Mouse (Mus musculus) ovary, postnatal 36 days (tissue): ENCODE measurements around the gene Elobl.
"Not testable (repeated sequence)": the region's sequence is repeated elsewhere in the genome, so short reads cannot be mapped to it uniquely, and the experiment has no call there.

Experiments used
- DNase-seq: peaks from one replicate; pipeline ENCODE4 v3.0.0; 2022; ENCODE audit warnings: low spot score, mixed read lengths

Gene Elobl

GRCm38 (mm10) chr11:88966881-88967361, at the start of gene Elobl:
Elobl (minus strand) TSS chr11:88966931.
- DNase-seq: no peak

- DNase-seq: no peak
Measured at GRCm38 (mm10) chr11:89012241-89012640, 45.5 kb upstream of the Elobl start.

GRCm38 (mm10) chr11:89009496-89009895, 42.8 kb upstream of the Elobl start:
- no peak for DNase-seq

DNA sequence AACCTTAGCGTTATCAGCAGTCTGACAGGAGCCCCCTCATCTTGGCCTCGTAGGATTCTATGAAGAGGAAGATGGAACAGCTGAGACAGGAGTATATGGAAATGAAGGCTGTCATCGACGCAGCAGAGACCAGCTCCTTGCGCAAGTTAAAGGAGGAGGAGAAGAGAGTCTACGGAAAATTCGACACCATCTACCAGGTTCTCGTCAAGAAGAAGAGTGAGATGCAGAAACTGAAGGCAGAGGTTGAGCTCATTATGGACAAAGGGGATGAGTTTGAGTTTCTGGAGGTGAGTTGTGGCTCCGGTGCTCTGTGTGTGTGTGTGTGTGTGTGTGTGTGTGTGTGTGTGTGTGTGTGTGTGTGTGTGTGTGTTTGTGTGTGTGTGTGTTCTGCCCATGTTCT, 42.3 kb upstream of the Elobl start:
- DNase-seq: no peak

GRCm38 (mm10) chr11:89007582-89007981, 40.9 kb upstream of the Elobl start:
- DNase-seq: no peak

DNA sequence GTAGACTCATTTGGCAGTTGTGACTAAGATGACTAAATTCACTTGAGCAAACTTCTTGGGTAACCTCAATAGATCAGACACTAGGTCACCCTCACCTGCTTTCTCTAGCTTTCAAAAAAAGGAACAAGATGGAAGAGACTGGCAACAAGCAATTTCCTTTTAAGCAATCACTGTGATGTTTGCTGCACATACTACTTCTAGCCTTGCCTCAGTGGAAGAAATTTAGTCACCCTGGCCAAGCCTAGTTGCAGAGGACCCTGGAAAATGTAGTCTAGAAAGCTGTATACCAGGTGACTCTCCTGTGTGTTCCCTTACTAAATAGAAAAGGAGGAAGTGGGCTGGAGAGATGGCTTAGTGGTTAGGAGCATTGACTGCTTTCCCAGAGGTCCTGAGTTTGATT, 39.7 kb upstream of the Elobl start:
- DNase-seq: no peak

DNA sequence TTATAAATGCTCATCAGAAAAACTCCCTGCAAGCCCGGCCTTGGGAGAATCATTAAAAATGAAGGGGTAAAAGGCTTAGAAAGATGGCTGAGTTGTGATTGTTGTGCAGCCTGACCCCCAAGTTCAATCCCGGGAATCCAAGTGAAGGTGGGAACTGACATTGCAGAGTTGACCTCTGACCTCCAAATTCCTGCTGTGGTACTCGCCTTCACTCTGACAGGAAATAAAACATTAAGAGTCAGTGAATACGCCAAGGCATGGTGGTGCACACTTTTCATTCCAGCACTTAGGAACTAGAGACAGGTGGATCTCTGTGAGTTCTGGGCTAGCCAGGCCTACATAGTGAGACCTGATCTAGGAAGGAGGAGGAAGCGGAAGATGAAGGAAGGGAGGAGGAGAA, 38.7 kb upstream of the Elobl start:
- DNase-seq: no peak

GRCm38 (mm10) chr11:89003726-89004125, 37.0 kb upstream of the Elobl start:
- peak; percentile 24 for DNase-seq

DNA sequence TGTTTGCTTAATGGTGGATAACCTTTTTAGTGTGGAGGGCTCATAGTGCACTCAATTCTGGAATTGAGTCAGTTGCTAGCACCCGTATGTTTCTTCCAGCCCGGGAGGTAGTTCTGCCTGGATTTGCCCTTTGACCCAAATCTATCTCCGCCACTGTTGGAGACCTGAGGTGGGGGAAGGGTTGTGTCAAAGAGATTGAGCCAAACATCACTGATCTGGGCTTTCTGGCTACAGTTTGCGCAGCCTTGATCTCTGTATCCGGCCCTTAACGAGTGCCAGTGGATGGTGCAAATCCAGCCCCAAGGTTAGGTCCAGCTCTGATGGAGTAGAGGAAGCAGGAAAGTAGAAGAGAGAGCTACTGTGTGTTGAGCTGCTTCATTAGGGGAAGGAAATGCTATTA, 36.3 kb upstream of the Elobl start:
- DNase-seq: peak; percentile 16

DNA sequence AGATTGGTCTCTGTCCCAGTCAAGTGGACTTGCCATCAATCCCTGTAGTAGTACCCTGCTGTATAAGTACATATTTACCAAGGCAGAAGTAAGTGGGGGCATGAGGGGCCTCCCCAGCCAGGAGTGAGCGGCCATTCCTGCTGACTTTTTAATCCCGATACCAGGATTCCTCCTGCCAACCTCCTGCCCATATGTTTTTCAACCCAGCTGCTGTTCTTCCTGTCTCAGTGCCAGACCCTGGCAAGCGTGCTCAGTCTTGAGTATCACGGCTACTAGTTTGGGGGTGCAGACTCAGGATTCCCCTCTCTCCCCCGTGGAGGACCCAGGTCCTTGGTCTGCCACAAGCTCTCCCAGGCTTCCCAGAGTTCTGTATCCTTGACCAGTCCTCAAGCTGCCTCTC, 35.9 kb upstream of the Elobl start:
- DNase-seq: peak; percentile 26

- DNase-seq: no peak
Measured at GRCm38 (mm10) chr11:89002068-89002467, 35.3 kb upstream of the Elobl start.

GRCm38 (mm10) chr11:89001569-89001968, 34.8 kb upstream of the Elobl start:
- no peak for DNase-seq

GRCm38 (mm10) chr11:89000527-89000819, 33.7 kb upstream of the Elobl start:
- DNase-seq: no peak

DNA sequence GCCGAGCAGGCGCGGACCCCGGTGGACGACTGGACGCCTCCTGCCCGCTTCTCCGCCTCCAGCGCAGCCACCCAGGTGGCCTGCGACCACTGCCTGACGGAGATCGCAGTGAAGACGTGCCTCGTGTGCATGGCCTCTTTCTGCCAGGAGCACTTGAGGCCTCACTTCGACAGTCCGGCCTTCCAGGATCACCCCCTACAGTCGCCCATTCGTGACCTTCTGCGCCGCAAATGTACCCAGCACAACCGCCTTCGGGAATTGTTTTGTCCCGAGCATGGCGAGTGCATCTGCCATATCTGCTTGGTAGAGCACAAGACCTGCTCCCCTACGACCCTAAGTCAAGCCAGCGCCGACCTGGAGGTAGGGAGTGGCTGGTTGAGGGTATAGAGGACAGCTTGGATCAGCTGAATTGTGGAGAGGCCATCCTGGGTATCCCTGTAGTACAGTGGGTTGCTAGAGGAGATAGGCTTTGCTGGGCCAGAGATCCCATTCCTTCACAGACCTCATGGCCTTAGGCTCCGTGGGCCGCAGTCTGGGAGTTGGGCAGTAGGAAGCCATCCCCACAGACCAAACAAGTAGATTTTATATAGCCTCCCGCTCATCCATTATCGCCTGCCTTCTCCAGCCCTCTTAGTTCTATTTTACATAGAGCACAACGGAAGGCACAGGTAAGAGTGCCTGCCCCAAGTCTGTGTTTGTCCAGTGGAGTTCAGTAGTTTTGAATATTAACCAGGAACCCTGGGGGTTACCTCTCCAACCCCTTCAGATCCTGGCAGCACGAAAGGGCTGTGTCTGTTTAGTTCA, 33.2 kb upstream of the Elobl start:
- peak; percentile 36 for DNase-seq

GRCm38 (mm10) chr11:88998974-88999722, 32.4 kb upstream of the Elobl start, which contains the start of gene Trim25:
Trim25 (plus strand) TSS chr11:88999376.
- peak; percentile 89 for DNase-seq

GRCm38 (mm10) chr11:88998406-88998805, 31.7 kb upstream of the Elobl start:
- DNase-seq: no peak

DNA sequence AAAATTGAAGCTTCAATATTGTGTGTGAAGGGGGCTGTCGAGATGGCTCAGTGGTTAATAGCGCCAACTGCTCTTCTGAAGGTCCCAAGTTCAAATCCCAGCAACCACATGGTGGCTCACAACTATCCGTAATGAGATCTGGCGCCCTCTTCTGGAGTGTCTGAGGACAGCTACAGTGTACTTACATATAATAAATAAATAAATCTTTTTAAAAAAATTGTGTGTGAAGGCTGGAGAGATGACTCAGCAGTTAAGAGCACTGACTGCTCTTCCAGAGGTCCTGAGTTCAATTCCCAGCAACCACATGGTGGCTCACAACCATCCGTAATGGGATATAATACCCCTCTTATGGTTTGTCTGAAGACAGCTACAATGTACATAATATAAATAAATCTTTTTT, 30.6 kb upstream of the Elobl start:
- not testable (repeated sequence) for DNase-seq

DNA sequence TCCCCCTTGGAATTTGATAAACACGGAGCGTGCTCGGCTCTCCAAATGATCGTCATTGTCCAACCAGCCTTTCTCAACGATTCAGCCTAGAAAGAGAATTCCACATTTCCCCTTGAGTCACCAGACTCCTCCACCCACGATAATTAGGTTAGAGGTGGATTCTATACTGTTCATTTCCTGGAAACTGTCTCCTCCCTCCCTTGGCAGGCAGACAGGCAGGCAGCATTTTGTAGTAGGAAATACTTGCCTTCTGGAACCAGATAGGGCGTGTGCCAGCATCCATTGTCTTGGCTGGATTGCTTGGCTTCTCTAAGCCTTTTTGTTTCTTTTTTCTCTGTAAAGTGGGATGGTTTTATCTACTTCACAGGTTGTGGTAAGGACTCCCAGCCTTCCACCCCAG, 29.7 kb upstream of the Elobl start:
- DNase-seq: no peak

GRCm38 (mm10) chr11:88995616-88996015, 28.9 kb upstream of the Elobl start:
- no peak for DNase-seq

DNA sequence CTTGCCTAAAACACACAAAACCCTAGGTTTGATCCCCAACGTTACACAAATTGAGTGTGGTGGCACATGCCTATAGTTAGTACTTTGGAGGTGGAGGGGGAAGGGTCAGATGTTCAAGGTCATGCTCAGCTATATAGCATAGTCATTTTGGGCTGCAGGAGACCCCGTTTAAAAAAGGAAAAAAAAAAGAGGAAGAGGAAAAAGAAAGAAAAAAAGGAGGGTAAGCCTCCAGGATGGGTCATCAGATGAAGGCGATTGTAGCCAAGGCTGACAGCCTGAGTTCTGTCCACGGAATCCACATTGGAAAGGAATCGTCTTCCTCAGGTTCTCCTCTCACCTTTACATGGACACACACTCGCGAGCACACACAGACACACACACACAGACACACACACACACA, 27.8 kb upstream of the Elobl start:
- no peak for DNase-seq

GRCm38 (mm10) chr11:88993625-88994024, 26.9 kb upstream of the Elobl start:
- peak; percentile 50 for DNase-seq

- DNase-seq: no peak
Measured at GRCm38 (mm10) chr11:88993186-88993585, 26.5 kb upstream of the Elobl start.

- DNase-seq: no peak
Measured at GRCm38 (mm10) chr11:88989530-88989929, 22.8 kb upstream of the Elobl start.
